Mouse (Mus musculus) liver, embryonic 16.5 days (tissue): ENCODE measurements at regions not wholly inside any gene's neighbourhood (a gene's known extent, or its start where the extent isn't known, plus 50 kb on each side); places are given as distances from the start of the nearest gene placed in this dataset.

Experiments used
- ATAC-seq: fragments of 200-750 bp; cut with Nextera tagmentation; 2 replicates; pipeline ENCODE4 v1.8.0; 2017; ENCODE audit warnings: low read depth, mild to moderate bottlenecking, moderate number of reproducible peaks, moderate library complexity
- H3K27ac ChIP-seq: fragments of 300-500 bp; sonication (generic); 2 replicates; pipeline ENCODE4 v1.5.1; 2014; ENCODE audit warnings: mild to moderate bottlenecking, low read length
- H3K27me3 ChIP-seq: fragments of 300-500 bp; sonication (generic); 2 replicates; pipeline ENCODE4 v1.6.1; 2014; ENCODE audit warnings: low read depth, low read length, mixed read lengths; ENCODE audit not compliant: control insufficient read depth, insufficient read depth
- H3K36me3 ChIP-seq: fragments of 300-500 bp; sonication (generic); 2 replicates; pipeline ENCODE4 v1.6.1; 2014; ENCODE audit warnings: mild to moderate bottlenecking; ENCODE audit not compliant: control insufficient read depth, insufficient read depth
- H3K4me1 ChIP-seq: fragments of 300-500 bp; sonication (generic); 2 replicates; pipeline ENCODE4 v1.6.1; 2014; ENCODE audit warnings: low read depth, low read length, mixed read lengths; ENCODE audit not compliant: control insufficient read depth
- H3K4me2 ChIP-seq: fragments of 300-500 bp; sonication (generic); 2 replicates; pipeline ENCODE4 v1.6.1; 2014; ENCODE audit warnings: low read depth, low read length, mixed read lengths
- H3K4me3 ChIP-seq: fragments of 300-500 bp; sonication (generic); 2 replicates; pipeline ENCODE4 v1.5.1; 2014; ENCODE audit warnings: low read depth, mild to moderate bottlenecking, low read length
- H3K9ac ChIP-seq: fragments of 300-500 bp; sonication (generic); 2 replicates; pipeline ENCODE4 v1.6.1; 2014; ENCODE audit warnings: low read depth, low read length
- H3K9me3 ChIP-seq: fragments of 300-500 bp; sonication (generic); replicated peaks from 2 replicates; pipeline ENCODE4 v1.6.1; 2016; ENCODE audit warnings: low read length; ENCODE audit not compliant: control insufficient read depth
- WGBS: fragments of 180-500 bp; shearing (Covaris S2); extraction: QIAGEN DNeasy Blood & Tissue Kit; methylation state at CpG from one replicate; pipeline ENCODE4 v1.1.7; 2014; ENCODE audit not compliant: insufficient replicate concordance; 5-methylcytosine and 5-hydroxymethylcytosine counted together

GRCm38 (mm10) chr5:74757557-74757956 is 54.8 kb upstream of the Lnx1 start:
- no peaks in the 10 kb centered on the region for H3K9me3 ChIP-seq
- ATAC-seq = no peak
- no peaks in the 10 kb centered on the region for H3K27me3 ChIP-seq
- H3K27ac ChIP-seq = no peak overlapping the region
- no peak overlapping the region for H3K4me2 ChIP-seq
- H3K9ac ChIP-seq = no peak overlapping the region
- no peak overlapping the region for H3K4me3 ChIP-seq
- H3K36me3 ChIP-seq = no peaks in the 10 kb centered on the region
- H3K4me1 ChIP-seq = no peaks in the 10 kb centered on the region
- WGBS = 64% methylated on average over 5 of the region's 5 CpGs

DNA sequence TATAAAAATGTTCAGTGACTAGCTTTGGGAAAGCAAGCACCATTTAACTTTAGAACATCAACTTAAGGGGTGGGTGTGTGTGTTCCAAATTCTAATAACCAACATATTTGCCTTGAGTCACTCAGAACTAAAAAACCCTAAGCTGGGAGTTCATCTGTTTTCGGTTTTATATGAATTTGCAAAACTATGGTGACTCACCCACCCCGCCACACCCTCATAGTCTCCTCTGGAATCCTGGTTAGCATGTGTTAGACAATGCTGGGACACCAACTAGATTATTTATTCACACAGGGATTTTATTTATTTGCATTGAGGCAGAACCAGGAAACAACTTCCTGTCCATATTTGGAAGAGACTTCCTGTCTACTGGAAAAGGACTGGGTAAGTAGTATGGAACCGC is 50.2 kb upstream of the Lnx1 start:
- no peaks in the 10 kb centered on the region for H3K9me3 ChIP-seq
- WGBS = 60% methylated on average over 3 of the region's 3 CpGs
- no peak overlapping the region for H3K27ac ChIP-seq
- H3K4me3 ChIP-seq = no peak overlapping the region
- no peak for ATAC-seq
- H3K27me3 ChIP-seq = no peaks in the 10 kb centered on the region
- H3K4me1 ChIP-seq = no peaks in the 10 kb centered on the region
- no peaks in the 10 kb centered on the region for H3K36me3 ChIP-seq
- H3K9ac ChIP-seq = no peak overlapping the region
- no peak overlapping the region for H3K4me2 ChIP-seq
